Mouse (Mus musculus) CH12F3 (cell line): ENCODE measurements around the gene Scaper.

Source experiments
- in situ Hi-C: fragments of 300-500 bp; cut with MboI; formaldehyde crosslinking; loops from 2 replicates; pipeline ENCODE4 v1.14.3; 2020; ENCODE audit warnings: low sequenced_read_pairs

Scaper gene

DNA sequence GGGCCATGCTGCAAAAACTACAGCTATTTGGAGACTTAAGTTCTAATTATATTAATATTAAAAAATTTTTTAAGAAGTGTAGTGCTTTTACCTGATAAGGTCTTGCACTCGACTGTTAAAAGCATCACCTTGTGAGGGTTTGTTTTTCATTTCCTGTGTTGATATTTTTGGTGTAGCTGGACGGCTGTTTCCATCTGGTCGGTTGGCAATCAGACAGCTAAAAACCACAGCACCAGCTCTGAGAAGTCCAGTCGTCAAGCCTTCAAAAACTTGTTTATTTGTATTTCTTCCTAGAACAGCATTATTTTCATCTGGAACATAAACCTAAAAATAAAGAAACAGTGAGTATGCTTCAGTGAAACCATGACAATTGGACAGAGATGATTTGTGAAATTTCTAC lies 328.2 kb downstream of the Scaper start:
- in situ Hi-C loops, result no loop called here

DNA sequence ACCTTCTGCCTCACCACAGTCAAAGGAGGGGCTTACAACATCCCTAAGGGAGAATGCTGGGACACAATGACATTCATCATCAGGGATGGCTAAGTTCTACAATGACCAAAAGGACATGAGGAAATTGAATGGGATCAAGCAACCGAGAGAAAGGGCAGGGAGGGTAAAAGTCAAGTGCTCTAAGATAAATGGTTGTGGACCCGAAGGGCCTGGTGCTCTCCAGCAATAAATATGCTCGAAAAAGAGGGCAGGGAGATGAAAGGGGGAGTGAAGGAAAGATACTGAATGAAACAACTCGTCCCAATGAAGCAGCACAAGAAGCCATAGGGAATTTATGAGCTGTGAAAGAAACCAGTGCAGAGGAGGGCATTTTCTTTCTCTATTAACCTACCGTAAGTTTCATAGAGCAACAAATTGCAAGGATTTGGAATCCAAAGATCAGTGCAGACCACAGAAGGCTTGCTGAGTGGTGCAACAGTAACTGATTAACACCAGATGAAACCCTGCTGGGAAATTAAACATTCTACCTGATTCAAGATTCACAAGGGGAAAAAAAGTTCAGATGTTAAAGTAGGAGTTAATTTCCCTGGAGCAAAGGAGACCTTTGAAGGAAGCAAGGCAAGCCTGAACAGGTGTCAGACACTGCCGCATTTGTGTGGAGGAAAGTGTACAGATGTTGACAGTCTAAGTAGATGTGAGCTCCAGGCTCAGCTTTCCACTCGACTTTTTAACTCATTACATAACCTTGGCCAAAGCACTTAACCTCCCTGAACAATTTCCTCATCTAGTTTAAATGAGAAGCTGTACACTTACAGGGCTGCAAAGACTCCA lies 329.0 kb downstream of the Scaper start:
- in situ Hi-C loops, result no loop called here

DNA sequence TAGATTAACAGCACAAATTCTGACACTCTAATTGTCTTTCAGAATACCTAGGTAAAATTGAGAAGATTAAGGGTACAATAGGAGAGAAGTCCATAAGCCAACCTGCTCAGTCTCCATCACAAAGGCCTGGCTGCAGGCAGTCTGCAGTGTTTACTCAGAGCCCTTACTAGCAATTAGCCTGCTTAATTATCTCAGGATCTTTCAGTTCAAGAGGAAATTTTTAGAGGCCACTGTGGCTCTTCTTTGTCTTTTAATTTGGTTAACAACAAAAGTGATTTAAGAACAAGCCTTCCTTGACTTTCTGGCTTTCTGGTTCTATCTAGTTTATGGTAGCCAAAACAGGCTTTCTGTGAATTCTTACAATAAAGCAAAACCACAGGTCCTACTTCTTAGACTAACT lies 339.3 kb downstream of the Scaper start:
- in situ Hi-C loops, result no loop called here

DNA sequence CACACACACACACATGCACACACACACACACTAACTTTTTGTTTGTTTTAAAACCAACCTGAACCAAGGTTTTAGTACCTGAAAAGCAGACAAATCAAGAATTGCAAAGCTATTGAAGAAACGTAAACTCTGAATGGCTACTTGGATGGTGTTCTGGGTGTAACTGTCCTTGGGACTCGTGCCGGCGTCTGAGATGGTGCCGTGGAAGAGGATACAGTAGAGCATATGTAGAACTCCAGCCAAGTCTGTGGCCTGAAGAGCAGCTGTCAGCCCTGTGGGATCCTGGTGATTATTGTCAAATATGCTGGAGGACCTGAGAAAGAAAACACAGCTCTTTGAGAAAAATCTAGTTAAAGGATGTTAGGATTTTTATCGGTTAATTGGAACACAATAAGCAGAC lies 351.8 kb downstream of the Scaper start:
- in situ Hi-C loops, result no loop called here

DNA sequence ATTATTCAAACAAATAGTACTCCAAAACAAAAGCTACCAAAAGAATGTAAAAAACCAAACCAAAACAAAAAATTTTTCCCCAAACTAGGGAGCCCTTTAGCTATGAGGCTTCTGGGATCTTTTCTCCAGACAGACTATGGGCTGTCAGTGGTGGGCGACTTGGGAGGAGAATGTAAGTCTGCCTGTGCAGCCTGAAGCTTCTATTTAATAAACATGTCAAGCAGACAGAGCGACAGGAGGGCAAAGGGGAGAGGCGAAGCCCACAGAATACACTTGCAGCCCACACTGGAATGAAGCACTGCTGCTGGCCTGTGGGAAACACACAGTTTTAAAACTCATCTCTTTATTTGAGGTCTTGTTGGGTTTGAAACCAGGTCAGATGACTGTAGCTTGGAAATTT lies 356.5 kb downstream of the Scaper start:
- in situ Hi-C loops, result no loop called here

DNA sequence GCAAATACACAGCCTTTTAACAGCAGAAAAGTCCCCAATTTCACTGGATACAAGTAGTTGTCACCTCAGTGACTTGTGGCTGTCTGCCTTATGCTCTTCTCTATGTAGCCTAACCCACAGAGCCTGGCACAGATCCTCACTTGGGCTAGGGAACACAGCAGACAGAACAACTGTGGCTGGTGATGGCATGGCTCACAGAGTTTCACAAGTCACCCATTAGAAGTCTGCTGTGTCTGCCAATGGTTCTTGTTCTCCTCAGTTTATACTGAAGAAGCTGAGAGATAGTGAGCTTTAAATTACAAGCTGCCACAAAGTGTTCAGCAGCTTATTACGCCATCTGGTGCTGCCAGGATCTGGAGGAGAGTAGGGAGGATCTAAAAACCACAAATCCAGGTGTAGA lies 361.3 kb downstream of the Scaper start:
- in situ Hi-C loops, result no loop called here

DNA sequence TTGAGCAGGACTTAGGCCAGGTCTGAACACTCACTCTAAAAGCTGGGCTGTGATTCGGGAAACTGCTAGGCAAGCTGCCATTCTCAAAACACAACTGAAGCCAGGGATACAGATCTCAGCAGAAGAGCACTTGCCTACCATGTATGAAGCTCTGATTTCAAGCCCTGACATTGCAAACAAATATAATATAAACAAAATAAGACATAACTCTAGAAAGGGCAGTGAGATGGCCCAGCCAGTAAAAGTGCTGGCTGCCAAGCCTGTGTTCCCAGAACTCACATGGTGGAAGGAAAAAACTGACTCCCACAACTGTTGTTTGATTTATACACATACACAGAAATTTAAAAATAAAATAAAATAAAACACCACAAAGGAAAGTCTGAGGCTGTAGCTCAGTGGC lies 366.8 kb downstream of the Scaper start:
- in situ Hi-C loops, result no loop called here

DNA sequence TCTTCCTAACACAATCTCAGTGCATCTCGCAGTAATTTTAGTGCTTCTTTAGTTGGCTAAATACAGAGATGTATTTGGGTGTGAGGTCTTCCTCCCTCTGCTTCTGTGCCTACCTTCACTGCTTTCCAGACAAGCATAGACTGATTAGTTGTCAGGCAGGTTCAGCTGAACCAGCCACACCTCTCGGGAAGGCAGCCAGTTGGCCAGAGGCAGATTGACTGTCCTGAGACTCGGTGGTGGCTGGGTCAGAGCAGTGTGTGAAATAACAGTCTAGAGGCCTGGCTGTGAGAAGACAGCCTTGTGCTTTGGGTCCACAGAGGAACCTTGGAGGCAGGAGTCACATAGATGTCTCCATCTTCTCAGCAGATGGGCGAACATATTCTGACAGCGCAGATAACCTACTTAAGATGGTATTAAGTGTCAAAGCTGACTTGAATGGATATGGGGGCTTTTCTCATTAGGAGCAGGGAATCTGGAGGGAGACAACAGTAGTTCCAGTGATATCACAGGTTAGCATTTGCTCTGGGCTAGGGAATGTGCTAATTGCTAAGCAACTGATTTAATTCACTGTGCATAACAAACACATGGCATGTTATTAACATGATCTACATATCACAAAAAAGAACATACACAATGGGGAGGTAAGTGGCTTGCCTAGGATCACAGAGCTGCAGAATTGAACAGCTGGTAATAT lies 369.3 kb downstream of the Scaper start:
- in situ Hi-C loops, result no loop called here

DNA sequence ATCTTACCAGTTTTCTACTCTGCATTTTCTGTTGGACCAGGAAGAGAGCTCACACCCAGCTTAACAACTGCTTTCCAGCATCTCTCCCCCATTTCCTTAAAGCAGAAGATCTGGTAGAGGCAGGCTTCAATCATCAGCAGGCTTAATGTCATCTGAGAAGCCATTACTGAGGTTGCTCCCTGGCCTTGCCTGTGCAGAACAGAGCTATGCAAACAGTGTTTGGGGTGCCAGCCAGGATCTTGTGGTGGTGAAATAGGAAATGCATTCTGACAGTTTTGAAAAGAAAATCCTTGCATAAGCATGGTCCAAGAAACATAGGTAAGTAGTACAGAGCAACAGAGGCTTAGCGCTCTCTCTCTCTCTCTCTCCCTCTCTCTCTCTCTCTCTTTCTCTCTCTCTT lies 377.0 kb downstream of the Scaper start:
- in situ Hi-C loops, result no loop called here

DNA sequence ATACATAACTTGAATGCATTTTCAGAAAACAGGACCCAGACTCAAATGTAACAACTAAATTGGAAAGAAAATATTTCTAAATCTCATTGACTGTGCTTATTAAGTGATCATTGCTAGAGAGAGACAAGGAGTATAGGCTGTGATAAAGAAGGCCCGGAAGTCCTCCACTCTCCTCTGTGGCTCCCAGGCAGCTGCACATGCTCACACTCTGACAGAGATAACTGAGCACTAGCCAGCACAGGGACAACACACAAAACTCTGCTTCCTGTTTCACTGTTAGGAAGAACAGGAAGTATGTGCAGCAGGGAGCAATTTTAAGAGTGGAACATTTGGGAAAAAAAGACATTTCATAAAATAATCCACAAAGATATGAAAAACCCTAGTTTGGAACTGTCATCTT lies 382.9 kb downstream of the Scaper start:
- in situ Hi-C loops, result no loop called here

DNA sequence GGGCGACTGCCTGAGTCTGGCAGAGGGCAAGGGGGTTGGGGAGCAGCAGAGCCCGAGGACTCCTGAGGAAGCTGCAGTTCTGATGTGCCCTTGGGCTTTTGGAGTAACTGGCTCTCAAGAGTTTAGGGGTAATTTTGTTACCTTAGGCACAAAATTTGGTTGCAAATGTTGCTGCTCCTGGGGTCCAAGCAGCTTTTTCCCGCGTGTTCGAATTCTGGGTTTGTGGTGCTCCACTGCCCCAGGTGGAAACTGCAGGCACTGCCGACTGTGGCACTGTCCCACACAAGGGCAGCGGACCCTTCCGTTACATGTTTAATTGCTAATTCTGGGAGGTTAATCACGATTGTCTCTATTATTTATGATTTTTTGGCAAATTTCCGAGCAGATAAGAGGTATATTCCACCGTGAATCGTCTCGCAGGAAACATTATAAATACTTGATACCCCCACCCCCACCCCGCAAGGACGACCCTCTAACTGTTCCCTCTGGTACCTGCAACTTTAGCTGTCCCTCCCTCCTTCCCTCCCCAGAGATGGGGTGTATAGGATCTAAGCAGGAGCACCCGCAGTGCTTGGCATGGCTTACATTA lies 388.5 kb downstream of the Scaper start:
- in situ Hi-C loops, result no loop called here

DNA sequence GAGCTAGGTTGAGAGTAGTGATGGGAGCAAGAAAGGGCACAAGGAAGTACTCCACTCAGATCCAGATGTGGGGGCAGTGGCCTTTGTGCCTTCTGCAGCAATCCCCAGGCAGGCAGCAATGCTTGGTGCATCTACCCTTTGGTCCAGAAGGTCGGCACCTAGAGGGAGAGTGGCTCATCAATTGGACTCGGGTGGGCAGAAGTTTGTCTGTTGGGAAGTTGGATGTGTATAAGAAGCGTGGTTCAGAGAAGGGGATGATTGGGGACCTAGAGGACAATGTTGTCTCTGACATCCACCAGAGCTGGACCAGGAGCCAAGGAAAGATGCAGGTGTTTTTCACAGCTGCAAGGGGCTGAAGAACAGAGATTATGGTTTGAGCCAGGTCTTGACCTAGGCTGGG lies 389.0 kb downstream of the Scaper start:
- in situ Hi-C loops, result no loop called here

DNA sequence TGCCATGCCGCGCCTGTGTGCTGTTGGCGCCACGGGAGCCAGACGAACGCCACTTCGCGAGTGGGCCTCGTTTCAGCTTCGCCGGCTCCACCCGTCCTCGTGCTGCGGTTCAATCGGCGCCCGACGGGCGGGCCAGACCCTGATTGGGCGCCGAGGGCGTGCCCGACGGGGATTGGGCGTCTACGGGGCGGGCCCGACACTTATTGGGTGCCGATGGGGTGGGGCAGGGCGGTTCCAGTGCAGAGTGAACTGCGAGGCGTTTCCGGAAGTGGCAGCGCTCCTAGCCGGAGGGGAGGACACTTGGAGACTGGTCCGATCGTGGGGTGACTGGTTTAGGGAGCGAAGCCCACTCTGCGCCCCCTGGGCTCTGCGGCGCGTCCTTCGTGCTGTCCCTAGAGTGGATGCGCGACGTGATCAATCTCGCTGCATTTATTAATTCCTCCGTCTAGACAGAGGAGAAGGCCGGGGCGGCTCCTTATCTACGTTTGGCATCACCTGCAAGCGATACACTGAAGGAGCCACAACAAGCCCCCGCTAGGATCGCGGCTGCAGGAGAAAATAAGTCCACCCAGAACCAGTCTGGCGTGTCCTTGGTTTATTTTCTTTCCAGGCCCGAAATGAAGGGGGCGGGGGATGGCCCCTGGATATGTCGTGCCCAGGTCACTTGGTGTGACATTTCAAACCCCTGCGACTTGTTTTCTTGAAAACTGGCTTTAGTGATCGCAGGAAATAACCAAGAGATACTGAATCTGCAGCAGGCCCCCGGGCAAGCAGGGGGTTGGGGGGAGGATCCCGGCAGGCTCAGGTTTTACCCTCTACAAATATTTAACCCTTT lies 391.5 kb downstream of the Scaper start:
- in situ Hi-C loops, result no loop called here

DNA sequence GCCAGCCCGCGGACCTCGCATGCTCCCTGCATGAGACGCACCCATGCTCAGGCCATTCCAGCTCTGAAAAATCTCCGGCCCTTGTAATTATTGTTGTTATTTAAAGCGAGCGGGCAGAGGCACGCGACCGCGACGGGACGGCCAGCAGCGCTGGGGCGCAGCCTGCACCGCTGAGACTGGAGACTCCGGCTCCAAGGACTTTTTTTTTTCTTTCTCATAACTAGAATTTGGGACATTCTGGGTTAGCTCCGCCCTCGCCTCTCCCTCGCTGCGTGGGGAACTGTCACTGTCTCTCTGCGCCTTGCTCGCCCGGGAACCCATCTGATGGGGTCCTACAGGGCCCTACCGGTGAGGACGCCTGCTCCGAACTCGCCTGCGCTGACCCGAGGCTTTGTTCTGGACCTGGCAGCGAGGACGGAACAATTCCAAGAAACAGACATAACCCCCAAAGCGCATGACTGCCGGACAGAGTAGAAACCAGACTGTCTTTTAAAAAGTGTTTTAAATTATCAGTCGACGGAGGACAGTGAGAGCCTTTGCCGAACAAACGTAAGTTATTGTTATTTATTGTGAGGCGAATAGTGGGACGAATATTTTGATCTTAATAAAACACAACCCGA lies 392.3 kb downstream of the Scaper start:
- in situ Hi-C loops, result no loop called here

DNA sequence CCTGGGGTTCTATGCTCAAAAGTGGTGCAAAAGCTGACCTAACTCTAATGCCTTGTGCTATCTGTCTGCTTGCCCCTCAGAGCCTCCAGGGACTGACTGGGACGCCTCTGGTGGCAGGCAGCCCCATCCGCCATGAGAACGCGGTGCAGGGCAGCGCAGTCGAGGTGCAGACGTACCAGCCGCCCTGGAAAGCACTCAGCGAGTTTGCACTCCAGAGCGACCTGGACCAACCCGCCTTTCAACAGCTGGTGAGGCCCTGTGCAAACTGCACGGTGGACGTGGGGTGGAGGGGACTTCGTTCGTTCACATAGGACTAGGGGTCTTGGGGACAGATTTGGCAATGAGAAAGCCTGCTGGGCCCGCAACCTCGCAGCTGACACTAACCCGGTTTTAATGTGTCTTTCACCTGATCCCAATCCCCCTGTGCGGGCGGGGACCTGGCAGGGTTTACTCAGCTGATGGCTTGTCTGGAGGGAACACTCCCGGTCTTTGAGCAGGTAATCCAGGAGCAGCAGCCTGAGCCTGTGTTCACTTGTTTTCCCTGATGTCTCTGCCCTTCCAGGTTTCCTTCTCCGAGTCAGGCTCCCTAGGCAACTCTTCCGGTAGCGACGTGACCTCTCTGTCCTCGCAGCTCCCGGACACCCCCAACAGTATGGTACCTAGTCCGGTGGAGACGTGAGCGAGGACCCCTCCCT lies 392.9 kb downstream of the Scaper start:
- in situ Hi-C loops, result no loop called here

DNA sequence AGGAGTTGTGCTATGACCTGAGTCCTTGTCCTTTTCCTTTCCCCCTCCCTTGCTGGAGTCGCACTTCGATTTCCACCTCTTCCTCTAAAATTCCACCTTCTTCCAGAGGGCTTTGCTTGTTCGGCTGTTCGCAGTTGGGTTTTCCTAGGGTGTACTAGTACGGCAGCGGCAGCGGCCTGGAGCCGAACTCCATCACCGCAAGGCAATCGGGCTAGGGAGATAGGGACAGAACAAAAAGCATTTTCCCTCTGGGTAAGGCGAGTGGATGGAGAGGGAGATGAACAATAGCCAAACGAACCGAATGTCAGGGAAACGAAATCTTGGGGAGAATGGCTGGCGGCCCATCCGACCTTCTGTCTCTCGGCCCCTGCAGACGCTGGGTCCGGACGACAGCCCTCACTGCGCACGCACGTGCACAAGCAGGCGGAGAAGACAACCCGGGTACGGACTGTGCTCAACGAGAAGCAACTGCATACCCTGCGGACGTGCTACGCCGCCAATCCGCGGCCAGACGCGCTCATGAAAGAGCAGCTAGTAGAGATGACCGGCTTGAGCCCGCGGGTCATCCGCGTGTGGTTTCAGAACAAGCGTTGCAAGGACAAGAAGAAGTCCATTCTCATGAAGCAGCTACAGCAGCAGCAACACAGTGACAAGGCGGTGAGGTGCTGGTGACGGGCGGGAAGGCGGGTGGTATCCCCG lies 394.1 kb downstream of the Scaper start:
- in situ Hi-C loops, result no loop called here

DNA sequence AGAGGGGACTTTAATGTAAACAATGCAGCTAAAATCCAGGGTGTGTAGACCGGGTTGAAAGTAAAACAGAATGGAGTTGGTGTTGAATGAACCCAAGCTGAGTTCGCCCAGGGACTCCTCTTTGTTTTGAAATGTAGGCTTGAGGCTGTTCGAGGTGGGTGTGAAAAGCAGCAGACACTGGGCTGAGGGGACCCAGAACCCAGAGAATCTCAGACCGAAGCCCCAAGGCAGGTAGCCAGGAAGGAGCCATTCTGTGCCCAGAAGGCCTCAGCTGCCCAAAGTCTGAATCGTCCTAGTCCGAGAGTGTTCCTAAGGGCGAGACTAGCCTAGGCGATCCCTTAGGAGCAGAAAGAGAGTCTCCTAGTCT lies 394.6 kb downstream of the Scaper start:
- in situ Hi-C loops, result no loop called here

DNA sequence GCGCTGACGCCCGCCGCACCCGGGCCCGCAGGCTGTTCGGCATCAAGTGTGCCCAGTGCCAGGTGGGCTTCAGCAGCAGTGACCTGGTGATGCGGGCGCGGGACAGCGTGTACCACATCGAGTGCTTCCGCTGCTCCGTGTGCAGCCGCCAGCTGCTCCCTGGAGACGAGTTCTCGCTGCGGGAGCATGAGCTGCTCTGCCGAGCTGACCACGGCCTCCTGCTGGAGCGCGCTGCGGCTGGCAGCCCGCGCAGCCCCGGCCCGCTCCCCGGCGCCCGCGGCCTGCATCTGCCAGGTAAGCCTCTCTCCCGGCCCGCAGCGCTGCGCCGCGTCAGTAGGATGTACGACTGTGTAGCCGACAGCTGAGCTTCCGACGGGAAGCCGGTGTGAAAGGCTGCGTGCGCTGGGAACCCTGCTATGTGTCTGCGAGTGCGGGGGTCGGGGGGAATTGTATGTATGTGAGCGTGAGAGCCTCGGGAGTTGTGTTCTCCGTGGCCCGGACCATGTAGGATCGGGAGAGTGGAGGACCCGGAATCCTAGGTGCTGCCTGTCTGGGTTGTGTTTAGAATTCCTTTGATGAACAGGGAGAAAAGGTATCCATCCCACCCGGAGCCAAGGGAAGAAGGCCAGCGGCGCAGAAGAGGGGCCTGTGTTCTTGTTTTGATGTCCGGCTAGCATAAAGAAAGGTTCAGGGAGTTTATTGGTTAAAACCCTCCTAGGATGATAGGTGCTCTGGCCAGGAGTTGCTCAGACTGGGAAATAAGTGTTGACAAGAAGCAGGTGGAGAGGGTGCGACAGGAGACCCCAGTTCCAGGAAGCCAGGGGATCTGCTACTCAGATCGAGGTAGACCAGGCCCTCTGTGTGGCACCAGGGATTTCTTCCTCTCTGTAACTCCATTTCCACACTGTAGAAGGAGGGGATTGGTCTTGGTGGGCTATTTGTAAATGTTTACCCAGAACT lies 395.3 kb downstream of the Scaper start:
- in situ Hi-C loops, result no loop called here
